10 mouse cellular contexts compared by ENCODE assay signal in genomic region chr16:17920586-17920985, GRCm38 (mm10). TPM values are rescaled to one million over a fixed set of nuclear protein-coding genes. Genes with fewer than 3 reads are reported as not detected.
A peak's percentile ranks its signal among the peaks of the same experiment; 100 is the strongest.
DNase-seq lines count a peak whose midpoint lies in the region; ATAC-seq and TF ChIP-seq lines count a peak whose summit lies in the region.
"Had no signal": no experiment of that assay in that cellular context is flagged by ENCODE, and none has a peak within 500 bp of the region (broad histone marks: within the 10 kb centered on the region; RNA-seq: fewer than 3 reads in every experiment).

No protein-coding gene starts in this region.

- H3K9me3 ChIP-seq in heart, embryonic 13.5 days, result no peaks in the 10 kb centered on the region
- no peaks in the 10 kb centered on the region for H3K9me3 ChIP-seq in embryonic facial prominence, embryonic 10.5 days
- no peaks in the 10 kb centered on the region for H3K9me3 ChIP-seq in intestine, postnatal 0 days (ENCODE audit: control insufficient read depth)
- no peaks in the 10 kb centered on the region for H3K9me3 ChIP-seq in neural tube, embryonic 11.5 days (ENCODE audit: control insufficient read depth, low read length)

- ATAC-seq in heart, embryonic 13.5 days (ENCODE audit: extremely low read depth, insufficient number of reproducible peaks, low FRiP score, low TSS enrichment), result no peak
- no peak for ATAC-seq in intestine, postnatal 0 days
- ATAC-seq in neural tube, embryonic 11.5 days (ENCODE audit: insufficient read depth, low FRiP score, low TSS enrichment), result no peak

- H3K9ac ChIP-seq in heart, embryonic 13.5 days, result peak overlapping the region; percentile 92
- no peak overlapping the region for H3K9ac ChIP-seq in intestine, postnatal 0 days (ENCODE audit: low read depth, low read length)
- peak overlapping the region; percentile 74 for H3K9ac ChIP-seq in neural tube, embryonic 11.5 days (ENCODE audit: low read length)

- WGBS in heart, embryonic 13.5 days, result 8% methylated on average over 20 of the region's 20 CpGs
- 5% methylated on average over 20 of the region's 20 CpGs for WGBS in embryonic facial prominence, embryonic 10.5 days
- 23% methylated on average over 20 of the region's 20 CpGs for WGBS in intestine, postnatal 0 days
- WGBS in neural tube, embryonic 11.5 days, result 13% methylated on average over 20 of the region's 20 CpGs

- H3K4me1 ChIP-seq in heart, embryonic 13.5 days, result peaks cover 24% of the 10 kb centered on the region
- H3K4me1 ChIP-seq in embryonic facial prominence, embryonic 10.5 days, result peaks cover 27% of the 10 kb centered on the region
- peaks cover 7% of the 10 kb centered on the region for H3K4me1 ChIP-seq in intestine, postnatal 0 days (replicated peaks; ENCODE audit: control insufficient read depth, insufficient read depth, low read length)
- peaks cover 13% of the 10 kb centered on the region for H3K4me1 ChIP-seq in neural tube, embryonic 11.5 days (ENCODE audit: control insufficient read depth, insufficient read depth, low read length)

- TF ChIP-seq CTCF in intestine, postnatal 0 days (IDR thresholded peaks at IDR 0.05; ENCODE audit: low read depth), result no peak
- TF ChIP-seq CTCF in left cerebral cortex, adult 2 months (IDR thresholded peaks at IDR 0.05), result no peak

- H3K4me3 ChIP-seq in heart, embryonic 13.5 days, result peak overlapping the region; percentile 87
- peak overlapping the region; percentile 84 for H3K4me3 ChIP-seq in embryonic facial prominence, embryonic 10.5 days
- H3K4me3 ChIP-seq in intestine, postnatal 0 days (ENCODE audit: low read depth, low read length), result no peak overlapping the region
- no peak overlapping the region for H3K4me3 ChIP-seq in neural tube, embryonic 11.5 days (ENCODE audit: low read depth, low read length)
- H3K4me3 ChIP-seq in left cerebral cortex, adult 2 months, result no peak overlapping the region

- DNase-seq in heart, postnatal 25 days (ENCODE audit: low spot score), result no peak
- peak; percentile 39 for DNase-seq in embryonic facial prominence, embryonic 10.5 days (ENCODE audit: low spot score)
- no peak for DNase-seq in neural tube, embryonic 11.5 days (ENCODE audit: low spot score)
- DNase-seq in right cerebral cortex, postnatal 25 days, result no peak
- DNase-seq in urinary bladder, postnatal 4 days (ENCODE audit: low spot score in 2 of 2), result no peak
- DNase-seq in left cerebral cortex, adult 2 months (ENCODE audit: extremely low spot score in 1 of 2, low spot score in 2 of 2), result no peak
- DNase-seq: cerebellum, adult 8-10 months had no signal

- peak overlapping the region; percentile 96 for H3K4me2 ChIP-seq in heart, embryonic 13.5 days
- peak overlapping the region; percentile 75; the same call in 1 of the 2 replicates for H3K4me2 ChIP-seq in intestine, postnatal 0 days (replicated peaks; ENCODE audit: low read depth)
- H3K4me2 ChIP-seq in neural tube, embryonic 11.5 days (ENCODE audit: low read depth), result peak overlapping the region; percentile 84

- intact Hi-C loops in heart, postnatal 25 days (cut with DNase I), result loop anchor here (10.0 kb wide), 1 partner anchor 314 kb away; the partner anchor contains the start of gene Zdhhc8
- intact Hi-C loops in left cerebral cortex, adult 2 months (cut with DNase I), result loop anchor here (10.0 kb wide), 1 partner anchor 314 kb away; the partner anchor contains the start of gene Zdhhc8

- H3K27ac ChIP-seq in heart, embryonic 13.5 days (replicated peaks), result no peak overlapping the region
- peak overlapping the region; percentile 89 for H3K27ac ChIP-seq in embryonic facial prominence, embryonic 10.5 days (replicated peaks)
- H3K27ac ChIP-seq in intestine, postnatal 0 days (ENCODE audit: low read depth, low read length), result no peak overlapping the region
- H3K27ac ChIP-seq in neural tube, embryonic 11.5 days (ENCODE audit: low read depth, low read length), result no peak overlapping the region
- H3K27ac ChIP-seq in left cerebral cortex, adult 2 months, result no peak overlapping the region

- H3K27me3 ChIP-seq in heart, embryonic 13.5 days (replicated peaks), result peaks cover 53% of the 10 kb centered on the region
- peaks cover 56% of the 10 kb centered on the region for H3K27me3 ChIP-seq in embryonic facial prominence, embryonic 10.5 days (replicated peaks; ENCODE audit: low read depth, poor library complexity, severe bottlenecking)
- H3K27me3 ChIP-seq in intestine, postnatal 0 days (replicated peaks; ENCODE audit: control insufficient read depth, insufficient read depth, low read length), result peaks cover 28% of the 10 kb centered on the region
- H3K27me3 ChIP-seq in neural tube, embryonic 11.5 days (ENCODE audit: control insufficient read depth, insufficient read depth, low read length), result peaks cover 29% of the 10 kb centered on the region

- peaks cover 10% of the 10 kb centered on the region for H3K36me3 ChIP-seq in heart, embryonic 13.5 days
- H3K36me3 ChIP-seq in embryonic facial prominence, embryonic 10.5 days (replicated peaks), result peaks cover 14% of the 10 kb centered on the region
- peaks cover 8% of the 10 kb centered on the region; the same call in 1 of the 2 replicates for H3K36me3 ChIP-seq in intestine, postnatal 0 days (ENCODE audit: control insufficient read depth, insufficient read depth)
- H3K36me3 ChIP-seq in neural tube, embryonic 11.5 days (ENCODE audit: control insufficient read depth, insufficient read depth, low read length), result peaks cover 2% of the 10 kb centered on the region; the same call in 1 of the 2 replicates

RNA-seq across cellular contexts. Expression of gene Gsc2, which starts 5.7 kb away (rescaled TPM):
- not detected in 2 replicates for polyA plus RNA-seq in heart, embryonic 13.5 days (2015; fragmentation: Nextera tagmentation; extraction: Ambion mirVana)
- not detected for total RNA-seq in heart, postnatal 25 days (2021)
- not detected in 2 replicates for polyA plus RNA-seq in embryonic facial prominence, embryonic 10.5 days (2016; fragmentation: Nextera tagmentation; extraction: Ambion mirVana)
- polyA plus RNA-seq in intestine, postnatal 0 days (2015; fragmentation: Nextera tagmentation; extraction: Ambion mirVana), result not detected in 2 replicates
- not detected in 2 replicates for polyA plus RNA-seq in neural tube, embryonic 11.5 days (2014; fragmentation: Nextera tagmentation; extraction: Ambion mirVana)
- total RNA-seq in left cerebral cortex, adult 2 months (2021), result not detected
- total RNA-seq: left cerebral cortex, postnatal 36 days had no signal

RNA-seq across cellular contexts. Expression of gene Slc25a1, which starts 7.4 kb away (rescaled TPM):
- polyA plus RNA-seq in heart, embryonic 13.5 days (2015; fragmentation: Nextera tagmentation; extraction: Ambion mirVana), result 34.8 and 38.0 TPM in 2 replicates
- total RNA-seq in heart, postnatal 25 days (2021), result 10 to 100 TPM in 1 of 2 experiments, 1 to 10 TPM in 1; 7.1 to 14.8 TPM
- 85.8 and 90.6 TPM in 2 replicates for polyA plus RNA-seq in embryonic facial prominence, embryonic 10.5 days (2016; fragmentation: Nextera tagmentation; extraction: Ambion mirVana)
- 236 and 245 TPM in 2 replicates for polyA plus RNA-seq in intestine, postnatal 0 days (2015; fragmentation: Nextera tagmentation; extraction: Ambion mirVana)
- 127 and 131 TPM in 2 replicates for polyA plus RNA-seq in neural tube, embryonic 11.5 days (2014; fragmentation: Nextera tagmentation; extraction: Ambion mirVana)
- total RNA-seq in left cerebral cortex, adult 2 months (2021), result 10 to 100 TPM; 39.2 to 43.9 TPM

RNA-seq across cellular contexts. Expression of gene Ess2, which starts 9.4 kb away (rescaled TPM):
- 27.5 and 29.8 TPM in 2 replicates for polyA plus RNA-seq in heart, embryonic 13.5 days (2015; fragmentation: Nextera tagmentation; extraction: Ambion mirVana)
- 1 to 10 TPM; 8.7 to 9.3 TPM for total RNA-seq in heart, postnatal 25 days (2021)
- polyA plus RNA-seq in embryonic facial prominence, embryonic 10.5 days (2016; fragmentation: Nextera tagmentation; extraction: Ambion mirVana), result 57.4 and 60.6 TPM in 2 replicates
- polyA plus RNA-seq in intestine, postnatal 0 days (2015; fragmentation: Nextera tagmentation; extraction: Ambion mirVana), result 12.2 and 12.5 TPM in 2 replicates
- 42.0 and 45.1 TPM in 2 replicates for polyA plus RNA-seq in neural tube, embryonic 11.5 days (2014; fragmentation: Nextera tagmentation; extraction: Ambion mirVana)
- 10 to 100 TPM; 27.8 to 31.8 TPM for total RNA-seq in left cerebral cortex, adult 2 months (2021)

RNA-seq across cellular contexts. Expression of gene Tssk2, which starts 22.1 kb away (rescaled TPM):
- not detected in 2 replicates for polyA plus RNA-seq in heart, embryonic 13.5 days (2015; fragmentation: Nextera tagmentation; extraction: Ambion mirVana)
- total RNA-seq in heart, postnatal 25 days (2021), result not detected
- polyA plus RNA-seq in embryonic facial prominence, embryonic 10.5 days (2016; fragmentation: Nextera tagmentation; extraction: Ambion mirVana), result 0.14 TPM in 1 of 2 replicates, not detected in the other
- polyA plus RNA-seq in intestine, postnatal 0 days (2015; fragmentation: Nextera tagmentation; extraction: Ambion mirVana), result not detected in 2 replicates
- polyA plus RNA-seq in neural tube, embryonic 11.5 days (2014; fragmentation: Nextera tagmentation; extraction: Ambion mirVana), result 0.28 TPM in 1 of 2 replicates, not detected in the other
- total RNA-seq in left cerebral cortex, adult 2 months (2021), result not detected
- total RNA-seq: left cerebral cortex, postnatal 36 days had no signal

RNA-seq across cellular contexts. Expression of gene Dgcr2, which starts 22.2 kb away (rescaled TPM):
- polyA plus RNA-seq in heart, embryonic 13.5 days (2015; fragmentation: Nextera tagmentation; extraction: Ambion mirVana), result 47.8 and 48.4 TPM in 2 replicates
- 10 to 100 TPM; 46.5 to 49.5 TPM for total RNA-seq in heart, postnatal 25 days (2021)
- polyA plus RNA-seq in embryonic facial prominence, embryonic 10.5 days (2016; fragmentation: Nextera tagmentation; extraction: Ambion mirVana), result 98.6 and 100 TPM in 2 replicates
- polyA plus RNA-seq in intestine, postnatal 0 days (2015; fragmentation: Nextera tagmentation; extraction: Ambion mirVana), result 35.0 and 35.3 TPM in 2 replicates
- 95.0 and 110 TPM in 2 replicates for polyA plus RNA-seq in neural tube, embryonic 11.5 days (2014; fragmentation: Nextera tagmentation; extraction: Ambion mirVana)
- 10 to 100 TPM; 93.2 to 99.7 TPM for total RNA-seq in left cerebral cortex, adult 2 months (2021)

Comparison
In these comparisons a context has a peak if more than half of its experiments do, and no peak if none do; other contexts are left out.
1. H3K4me3 ChIP-seq: peak in heart, embryonic 13.5 days (single experiment) and embryonic facial prominence, embryonic 10.5 days (single experiment); none in intestine, postnatal 0 days (single experiment), neural tube, embryonic 11.5 days (single experiment) and left cerebral cortex, adult 2 months (single experiment).
2. Peak in every context shown above with its lines, with median percentiles within 50 percentile points of each other: H3K4me2 ChIP-seq.